Mouse (Mus musculus) heart, adult 2 months (tissue): ENCODE measurements around the gene Ppa1.

Experiments
- CTCF ChIP-seq: fragments of 200-600 bp; IDR thresholded peaks from 2 replicates; pipeline ENCODE4 v1.8.1; 2022; ENCODE audit warnings: antibody characterized with exemption, mild to moderate bottlenecking, moderate library complexity
- EP300 ChIP-seq: fragments of 200-500 bp; IDR thresholded peaks from 2 replicates; pipeline ENCODE4 v1.6.1; 2011; ENCODE audit warnings: low read depth, low read length, control low read depth; ENCODE audit not compliant: insufficient read depth

DNA sequence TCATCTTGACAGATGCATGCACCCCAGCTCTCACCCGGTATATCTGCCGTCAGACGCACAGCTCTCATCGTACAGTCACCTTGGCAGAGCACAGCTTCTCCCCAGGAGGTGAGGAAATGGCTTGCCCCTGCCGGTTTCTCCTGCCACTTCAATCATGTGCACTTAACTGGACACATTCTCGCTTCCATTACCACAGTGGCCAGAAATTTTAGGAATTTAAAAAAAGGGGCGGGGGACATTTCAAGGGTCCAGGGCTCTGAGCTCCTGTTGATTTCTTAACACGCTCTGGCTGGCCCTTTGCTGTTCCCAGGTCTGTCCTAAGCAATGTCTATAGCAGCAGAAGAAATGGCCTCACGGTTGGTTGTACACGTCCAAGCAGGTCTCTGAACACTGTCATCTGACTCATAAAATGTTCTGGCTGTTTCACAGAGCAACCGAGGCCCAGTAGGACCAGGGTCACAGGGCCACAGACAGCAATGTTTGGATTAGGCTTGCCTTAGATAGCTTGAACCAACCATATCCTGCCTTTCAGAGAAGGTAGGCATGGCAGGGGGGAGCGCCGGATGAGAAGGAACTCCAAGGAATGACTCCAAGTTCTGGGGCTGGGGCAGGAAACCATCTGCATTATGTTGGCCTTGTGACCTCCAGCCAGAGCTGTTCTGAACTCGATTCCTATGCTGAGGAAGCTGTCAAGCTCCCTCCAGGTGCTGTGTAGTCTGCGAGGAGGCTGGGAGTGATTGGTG, 21.0 kb upstream of the Ppa1 start:
- TF ChIP-seq CTCF (no peak), EP300 (no peak)
